In the genomic region with DNA sequence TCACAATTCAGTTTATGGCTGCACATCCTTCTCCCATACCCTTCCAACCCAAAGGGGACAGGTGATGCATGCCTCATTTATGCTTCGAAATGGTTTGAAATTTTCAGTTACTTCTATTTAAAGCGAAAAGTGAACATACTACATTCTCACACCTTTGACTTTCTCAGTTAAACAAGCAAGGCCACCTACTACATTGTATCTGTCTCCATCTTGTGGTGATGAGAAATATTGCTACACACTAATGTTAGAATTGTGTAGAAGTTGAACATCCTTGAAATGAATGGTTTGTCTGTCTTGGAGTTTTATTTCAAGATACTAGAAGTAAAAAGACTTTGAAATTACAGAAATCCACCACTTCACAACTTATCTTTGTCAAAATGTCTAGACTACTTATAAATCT, we compare ENCODE assay signal across 10 mouse cellular contexts.
DNase-seq lines count a peak whose midpoint lies in the region; ATAC-seq and TF ChIP-seq lines count a peak whose summit lies in the region.
"Had no signal": no experiment of that assay in that cellular context is flagged by ENCODE, and none has a peak within 500 bp of the region (broad histone marks: within the 10 kb centered on the region; RNA-seq: fewer than 3 reads in every experiment).

No protein-coding gene starts in this region.

- no peak for TF ChIP-seq EP300 in liver, embryonic 14.5 days (IDR thresholded peaks at IDR 0.05; ENCODE audit: low read depth)

- H3K36me3 ChIP-seq in liver, embryonic 14.5 days (replicated peaks; ENCODE audit: control insufficient read depth, insufficient read depth, low read depth): no peaks in the 10 kb centered on the region
- H3K36me3 ChIP-seq in liver, embryonic 11.5 days (ENCODE audit: control insufficient read depth, insufficient read depth, low read length): no peaks in the 10 kb centered on the region
- H3K36me3 ChIP-seq in forebrain, embryonic 14.5 days (ENCODE audit: control insufficient read depth, insufficient read depth, low read length): no peaks in the 10 kb centered on the region
- H3K36me3 ChIP-seq: lung, embryonic 15.5 days had no signal

- TF ChIP-seq CTCF in liver, embryonic 14.5 days (IDR thresholded peaks at IDR 0.05; ENCODE audit: low read depth): peak; percentile 31; the same call in 1 of the 2 replicates

- no peaks in the 10 kb centered on the region for H3K4me1 ChIP-seq in liver, embryonic 14.5 days (replicated peaks; ENCODE audit: control insufficient read depth in 2 of 2, insufficient read depth in 2 of 2, low read length in 1 of 2)
- no peaks in the 10 kb centered on the region for H3K4me1 ChIP-seq in liver, embryonic 11.5 days (replicated peaks; ENCODE audit: control insufficient read depth, insufficient read depth, low read length)
- H3K4me1 ChIP-seq in forebrain, embryonic 14.5 days (ENCODE audit: control insufficient read depth, insufficient read depth, low read length): no peaks in the 10 kb centered on the region
- H3K4me1 ChIP-seq: lung, embryonic 15.5 days had no signal

- peak; percentile 63 for DNase-seq in cerebellum, adult 9-10 months
- DNase-seq in cerebellum, adult 11-12 months: no peak
- no peak for DNase-seq in liver, embryonic 14.5 days (ENCODE audit: low read depth in 3 of 3, low spot score in 3 of 3)
- no peak for DNase-seq in liver, embryonic 11.5 days (ENCODE audit: low spot score)
- DNase-seq in forebrain, embryonic 14.5 days (ENCODE audit: low spot score): peak; percentile 75
- DNase-seq in retina, postnatal 1 day: peak; percentile 65
- no peak for DNase-seq in right cerebral cortex, adult 18-20 months
- DNase-seq: thymus, postnatal 4 days had no signal

- H3K27me3 ChIP-seq in liver, embryonic 14.5 days (ENCODE audit: control insufficient read depth, insufficient read depth, low read length): no peaks in the 10 kb centered on the region
- no peaks in the 10 kb centered on the region for H3K27me3 ChIP-seq in liver, embryonic 11.5 days (replicated peaks; ENCODE audit: control insufficient read depth, insufficient read depth, low read length)
- H3K27me3 ChIP-seq in forebrain, embryonic 14.5 days (replicated peaks; ENCODE audit: control insufficient read depth, insufficient read depth, low read length): no peaks in the 10 kb centered on the region
- H3K27me3 ChIP-seq: lung, embryonic 15.5 days had no signal

- WGBS in liver, embryonic 14.5 days (ENCODE audit: insufficient replicate concordance): 45% methylated on average over 2 of the region's 2 CpGs
- 61% methylated on average over 2 of the region's 2 CpGs for WGBS in liver, embryonic 11.5 days
- 59% methylated on average over 2 of the region's 2 CpGs for WGBS in forebrain, embryonic 14.5 days

- H3K4me2 ChIP-seq in liver, embryonic 14.5 days (ENCODE audit: low read depth): no peak overlapping the region
- no peak overlapping the region for H3K4me2 ChIP-seq in liver, embryonic 11.5 days
- H3K4me2 ChIP-seq in forebrain, embryonic 14.5 days (ENCODE audit: low read length): no peak overlapping the region
- H3K4me2 ChIP-seq: lung, embryonic 15.5 days had no signal

- no peak for ATAC-seq in liver, embryonic 14.5 days (ENCODE audit: insufficient read depth)
- no peak for ATAC-seq in liver, embryonic 11.5 days (replicated peaks; ENCODE audit: low FRiP score)
- peak; percentile 30; the same call in 1 of the 2 replicates for ATAC-seq in forebrain, embryonic 14.5 days
- no peak for ATAC-seq in megakaryocyte, adult 5-6 weeks (ENCODE audit: poor library complexity, severe bottlenecking)

- no peak overlapping the region for H3K27ac ChIP-seq in liver, embryonic 14.5 days
- H3K27ac ChIP-seq in liver, embryonic 11.5 days (ENCODE audit: low read depth, low read length): no peak overlapping the region
- no peak overlapping the region for H3K27ac ChIP-seq in forebrain, embryonic 14.5 days (ENCODE audit: low read depth, low read length)
- H3K27ac ChIP-seq: lung, embryonic 15.5 days had no signal

- no peak overlapping the region for H3K4me3 ChIP-seq in liver, embryonic 14.5 days (ENCODE audit: insufficient read depth in 1 of 2, low read depth in 2 of 2, low read length in 2 of 2)
- no peak overlapping the region for H3K4me3 ChIP-seq in liver, embryonic 11.5 days (ENCODE audit: low read depth, low read length)
- no peak overlapping the region for H3K4me3 ChIP-seq in forebrain, embryonic 14.5 days (ENCODE audit: low read depth, low read length)
- H3K4me3 ChIP-seq: lung, embryonic 15.5 days had no signal

- H3K9ac ChIP-seq in liver, embryonic 14.5 days (replicated peaks): no peak overlapping the region
- H3K9ac ChIP-seq in liver, embryonic 11.5 days (ENCODE audit: low read depth, low read length): no peak overlapping the region
- no peak overlapping the region for H3K9ac ChIP-seq in forebrain, embryonic 14.5 days (ENCODE audit: low read length)
- H3K9ac ChIP-seq: lung, embryonic 15.5 days had no signal

- no peaks in the 10 kb centered on the region for H3K9me3 ChIP-seq in liver, embryonic 14.5 days (ENCODE audit: control insufficient read depth, low read length)
- H3K9me3 ChIP-seq in liver, embryonic 11.5 days (ENCODE audit: control insufficient read depth, low read length): no peaks in the 10 kb centered on the region
- H3K9me3 ChIP-seq in forebrain, embryonic 14.5 days (replicated peaks; ENCODE audit: control insufficient read depth, low read length): no peaks in the 10 kb centered on the region
- H3K9me3 ChIP-seq: lung, embryonic 15.5 days had no signal

Comparison
In these comparisons a context has a peak if more than half of its experiments do, and no peak if none do; other contexts are left out.
1. DNase-seq: peak in cerebellum, adult 9-10 months (single experiment), forebrain, embryonic 14.5 days (single experiment) and retina, postnatal 1 day (single experiment); none in cerebellum, adult 11-12 months (single experiment), liver, embryonic 14.5 days (0 of 3), liver, embryonic 11.5 days (single experiment) and right cerebral cortex, adult 18-20 months (single experiment).